Mouse (Mus musculus): ENCODE results near the gene Tead2.

- TF ChIP-seq POLR2A (IDR thresholded peaks at IDR 0.05; ENCODE audit: borderline replicate concordance, insufficient read depth, low read length) (no peak), CTCF (IDR thresholded peaks at IDR 0.05; ENCODE audit: borderline replicate concordance, insufficient read depth, low read depth, low read length) (no peak)
Measured at GRCm38 (mm10) chr7:45175398-45175797, 40.2 kb upstream of the Tead2 start.
